Mouse (Mus musculus) hindbrain, embryonic 10.5 days (tissue): ENCODE data around the gene Myzap. TPM values are rescaled to one million over a fixed set of nuclear protein-coding genes. Genes with fewer than 3 reads are reported as not detected.
A peak's percentile ranks its signal among the peaks of the same experiment; 100 is the strongest.
"Not testable (repeated sequence)": the region's sequence is repeated elsewhere in the genome, so short reads cannot be mapped to it uniquely, and the experiment has no call there.

Source experiments
- DNase-seq: peaks from one replicate; pipeline ENCODE4 v3.0.0-alpha.2; 2017; ENCODE audit warnings: low spot score
- H3K27ac ChIP-seq: fragments of 300-500 bp; sonication (generic); 2 replicates; pipeline ENCODE4 v1.5.1; 2016; ENCODE audit warnings: mild to moderate bottlenecking, moderate library complexity
- H3K27me3 ChIP-seq: fragments of 300-500 bp; sonication (generic); 2 replicates; pipeline ENCODE4 v1.6.1; 2016; ENCODE audit warnings: mild to moderate bottlenecking; ENCODE audit not compliant: poor library complexity, insufficient read depth, severe bottlenecking
- H3K36me3 ChIP-seq: fragments of 300-500 bp; sonication (generic); 2 replicates; pipeline ENCODE4 v1.6.1; 2016; ENCODE audit warnings: mild to moderate bottlenecking, moderate library complexity
- H3K4me1 ChIP-seq: fragments of 300-500 bp; sonication (generic); replicated peaks from 2 replicates; pipeline ENCODE4 v1.6.1; 2016; ENCODE audit warnings: mild to moderate bottlenecking
- H3K4me3 ChIP-seq: fragments of 300-500 bp; sonication (generic); 2 replicates; pipeline ENCODE4 v1.5.1; 2016; ENCODE audit warnings: mild to moderate bottlenecking, moderate library complexity
- H3K9me3 ChIP-seq: fragments of 300-500 bp; sonication (generic); 2 replicates; pipeline ENCODE4 v1.6.1; 2016; ENCODE audit warnings: mild to moderate bottlenecking, moderate library complexity
- WGBS: fragments of 180-500 bp; shearing (Covaris S2); methylation state at CpG from one replicate; pipeline ENCODE4 v1.1.7; 2016; 5-methylcytosine and 5-hydroxymethylcytosine counted together
- polyA plus RNA-seq: library from polyadenylated mRNA; unstranded; fragments of >200 nt; fragmentation: Nextera tagmentation; extraction: Ambion mirVana; gene quantifications from 2 replicates; pipeline ENCODE4 v1.2.1, GENCODE M21; 2016

Gene Myzap
- polyA plus RNA-seq, 1 experiment from 2014 or later, result 4.4 TPM

GRCm38 (mm10) chr9:71485475-71486094 lies 106.6 kb downstream of the Myzap start, which contains the start of gene Polr2m:
TSS of gene Polr2m (minus strand) at chr9:71485935.
- Histone ChIP-seq H3K27ac (peak within 1 kb of the TSS; percentile 100), H3K36me3 (peaks cover 36% of the 10 kb centered on the region), H3K4me3 (peak within 1 kb of the TSS; percentile 97), H3K9me3 (no peaks in the 10 kb centered on the region), H3K4me1 (peaks cover 25% of the 10 kb centered on the region), H3K27me3 (peaks cover 7% of the 10 kb centered on the region; the same call in 1 of the 2 replicates)
- under 1% methylated on average over 70 of the region's 70 CpGs for WGBS
- DNase-seq, result peak; percentile 95

GRCm38 (mm10) chr9:71484871-71485474 lies 107.2 kb downstream of the Myzap start:
- Histone ChIP-seq H3K27ac (peak overlapping the region; percentile 100), H3K4me3 (peak overlapping the region; percentile 97), H3K36me3 (peaks cover 42% of the 10 kb centered on the region), H3K4me1 (peaks cover 19% of the 10 kb centered on the region), H3K9me3 (no peaks in the 10 kb centered on the region), H3K27me3 (peaks cover 7% of the 10 kb centered on the region; the same call in 1 of the 2 replicates)
- 3% methylated on average over 14 of the region's 14 CpGs for WGBS
- no peak for DNase-seq

- DNase-seq, H3K27ac ChIP-seq, H3K9me3 ChIP-seq, H3K27me3 ChIP-seq: not testable (repeated sequence)
- Histone ChIP-seq H3K4me3 (peak overlapping the region; percentile 97), H3K4me1 (peaks cover 13% of the 10 kb centered on the region), H3K36me3 (peaks cover 53% of the 10 kb centered on the region)
- 92% methylated on average over 7 of the region's 7 CpGs for WGBS
Measured at GRCm38 (mm10) chr9:71483872-71484271, 108.3 kb downstream of the Myzap start.

- H3K4me1 ChIP-seq, result peaks cover 10% of the 10 kb centered on the region
- DNase-seq, result no peak
- H3K27me3 ChIP-seq, result no peaks in the 10 kb centered on the region
- peaks cover 7% of the 10 kb centered on the region; the same call in 1 of the 2 replicates for H3K9me3 ChIP-seq
- peaks cover 89% of the 10 kb centered on the region for H3K36me3 ChIP-seq
- 95% methylated on average over 2 of the region's 2 CpGs for WGBS
- no peak overlapping the region for H3K27ac ChIP-seq
- H3K4me3 ChIP-seq, result no peak overlapping the region
Measured at GRCm38 (mm10) chr9:71480305-71480704, 111.9 kb downstream of the Myzap start.

- no peak overlapping the region for H3K27ac ChIP-seq
- 97% methylated on average over 9 of the region's 9 CpGs for WGBS
- H3K4me3 ChIP-seq, result no peak overlapping the region
- no peaks in the 10 kb centered on the region for H3K27me3 ChIP-seq
- peaks cover 7% of the 10 kb centered on the region; the same call in 1 of the 2 replicates for H3K9me3 ChIP-seq
- DNase-seq, result no peak
- peaks cover 98% of the 10 kb centered on the region for H3K36me3 ChIP-seq
- peaks cover 6% of the 10 kb centered on the region for H3K4me1 ChIP-seq
Measured at GRCm38 (mm10) chr9:71479413-71479812, 112.7 kb downstream of the Myzap start.

- DNase-seq, result no peak
- WGBS, result 93% methylated on average over 7 of the region's 7 CpGs
- Histone ChIP-seq H3K9me3 (peaks cover 7% of the 10 kb centered on the region; the same call in 1 of the 2 replicates), H3K36me3 (peaks cover 99% of the 10 kb centered on the region), H3K27me3 (no peaks in the 10 kb centered on the region), H3K4me3 (no peak overlapping the region), H3K4me1 (no peaks in the 10 kb centered on the region), H3K27ac (no peak overlapping the region)
Measured at GRCm38 (mm10) chr9:71478596-71478995, 113.6 kb downstream of the Myzap start.

- no peaks in the 10 kb centered on the region for H3K4me1 ChIP-seq
- H3K9me3 ChIP-seq, result peaks cover 7% of the 10 kb centered on the region; the same call in 1 of the 2 replicates
- H3K36me3 ChIP-seq, result peaks cover 85% of the 10 kb centered on the region
- no peak overlapping the region for H3K27ac ChIP-seq
- H3K27me3 ChIP-seq, result no peaks in the 10 kb centered on the region
- H3K4me3 ChIP-seq, result no peak overlapping the region
- 97% methylated on average over 3 of the region's 3 CpGs for WGBS
- DNase-seq, result no peak
Measured at GRCm38 (mm10) chr9:71476601-71477000, 115.6 kb downstream of the Myzap start.

- H3K27me3 ChIP-seq, result no peaks in the 10 kb centered on the region
- DNase-seq, result no peak
- H3K27ac ChIP-seq, result no peak overlapping the region
- H3K4me3 ChIP-seq, result no peak overlapping the region
- H3K9me3 ChIP-seq, result peaks cover 7% of the 10 kb centered on the region; the same call in 1 of the 2 replicates
- 93% methylated on average over 4 of the region's 4 CpGs for WGBS
- H3K4me1 ChIP-seq, result no peaks in the 10 kb centered on the region
- peaks cover 74% of the 10 kb centered on the region for H3K36me3 ChIP-seq
Measured at GRCm38 (mm10) chr9:71475536-71475935, 116.6 kb downstream of the Myzap start.

GRCm38 (mm10) chr9:71467434-71467833 lies 124.7 kb downstream of the Myzap start:
- WGBS, result 83% methylated on average over 4 of the region's 4 CpGs
- no peaks in the 10 kb centered on the region for H3K36me3 ChIP-seq

GRCm38 (mm10) chr9:71466111-71466510 lies 126.0 kb downstream of the Myzap start:
- no peak overlapping the region for H3K4me3 ChIP-seq
- no peaks in the 10 kb centered on the region for H3K27me3 ChIP-seq
- no peaks in the 10 kb centered on the region for H3K9me3 ChIP-seq
- peak; percentile 46 for DNase-seq
- 84% methylated on average over 3 of the region's 3 CpGs for WGBS
- no peaks in the 10 kb centered on the region for H3K4me1 ChIP-seq
- H3K36me3 ChIP-seq, result no peaks in the 10 kb centered on the region
- no peak overlapping the region for H3K27ac ChIP-seq

More at GRCm38 (mm10) chr9:71467434-71467833, 124.7 kb downstream of the Myzap start:
- DNase-seq, result no peak
- H3K27ac ChIP-seq, result no peak overlapping the region
- H3K4me1 ChIP-seq, result no peaks in the 10 kb centered on the region
- no peaks in the 10 kb centered on the region for H3K9me3 ChIP-seq
- no peaks in the 10 kb centered on the region for H3K27me3 ChIP-seq
- no peak overlapping the region for H3K4me3 ChIP-seq

- Histone ChIP-seq H3K4me3 (no peak overlapping the region), H3K4me1 (no peaks in the 10 kb centered on the region), H3K27ac (no peak overlapping the region), H3K36me3 (no peaks in the 10 kb centered on the region), H3K9me3 (no peaks in the 10 kb centered on the region), H3K27me3 (no peaks in the 10 kb centered on the region)
- no peak for DNase-seq
- WGBS, result 83% methylated on average over 13 of the region's 13 CpGs
Measured at GRCm38 (mm10) chr9:71463072-71463667, 129.0 kb downstream of the Myzap start.

GRCm38 (mm10) chr9:71456738-71457137 lies 135.4 kb downstream of the Myzap start:
- WGBS, result 95% methylated on average over 4 of the region's 4 CpGs
- no peaks in the 10 kb centered on the region for H3K36me3 ChIP-seq
- DNase-seq, result no peak
- no peaks in the 10 kb centered on the region for H3K27me3 ChIP-seq
- H3K4me3 ChIP-seq, result no peak overlapping the region
- no peaks in the 10 kb centered on the region for H3K9me3 ChIP-seq
- peaks cover 14% of the 10 kb centered on the region for H3K4me1 ChIP-seq
- H3K27ac ChIP-seq, result no peak overlapping the region
